Mouse (Mus musculus): ENCODE results near the gene Wdfy3. TPM values are rescaled to one million over a fixed set of nuclear protein-coding genes. Genes with fewer than 3 reads are reported as not detected.

Wdfy3 gene
- polyA plus RNA-seq, 1 experiment: not detected

- no peak for TF ChIP-seq GATA1 (IDR thresholded peaks at IDR 0.05; ENCODE audit: low read length)
Observed at GRCm38 (mm10) chr5:101825111-101825911, 244.4 kb downstream of the Wdfy3 start.

GRCm38 (mm10) chr5:101822311-101822670 lies 247.4 kb downstream of the Wdfy3 start:
- no peak for TF ChIP-seq GATA1 (IDR thresholded peaks at IDR 0.05; ENCODE audit: low read length)

GRCm38 (mm10) chr5:101821491-101822310 lies 248.0 kb downstream of the Wdfy3 start:
- TF ChIP-seq GATA1 (IDR thresholded peaks at IDR 0.05; ENCODE audit: low read length): no peak

GRCm38 (mm10) chr5:101821052-101821451 lies 248.7 kb downstream of the Wdfy3 start:
- no peak for TF ChIP-seq GATA1 (IDR thresholded peaks at IDR 0.05; ENCODE audit: low read length)

GRCm38 (mm10) chr5:101819844-101820243 lies 249.9 kb downstream of the Wdfy3 start:
- TF ChIP-seq GATA1 (IDR thresholded peaks at IDR 0.05; ENCODE audit: low read length): no peak

- no peak for TF ChIP-seq GATA1 (IDR thresholded peaks at IDR 0.05; ENCODE audit: low read length)
Observed at GRCm38 (mm10) chr5:101819216-101819615, 250.5 kb downstream of the Wdfy3 start.

- TF ChIP-seq GATA1 (IDR thresholded peaks at IDR 0.05; ENCODE audit: low read length): no peak
Observed at GRCm38 (mm10) chr5:101816822-101817221, 252.9 kb downstream of the Wdfy3 start.

GRCm38 (mm10) chr5:101811296-101812169 lies 258.2 kb downstream of the Wdfy3 start:
- TF ChIP-seq GATA1 (IDR thresholded peaks at IDR 0.05; ENCODE audit: low read length): no peak

GRCm38 (mm10) chr5:101802358-101803022 lies 267.2 kb downstream of the Wdfy3 start:
- TF ChIP-seq GATA1 (IDR thresholded peaks at IDR 0.05; ENCODE audit: low read length): no peak

GRCm38 (mm10) chr5:101801891-101802290 lies 267.8 kb downstream of the Wdfy3 start:
- TF ChIP-seq GATA1 (IDR thresholded peaks at IDR 0.05; ENCODE audit: low read length): no peak

- no peak for TF ChIP-seq GATA1 (IDR thresholded peaks at IDR 0.05; ENCODE audit: low read length)
Observed at GRCm38 (mm10) chr5:101792665-101793064, 277.1 kb downstream of the Wdfy3 start.

- no peak for TF ChIP-seq GATA1 (IDR thresholded peaks at IDR 0.05; ENCODE audit: low read length)
Observed at GRCm38 (mm10) chr5:101790560-101790959, 279.2 kb downstream of the Wdfy3 start.

- no peak for TF ChIP-seq GATA1 (IDR thresholded peaks at IDR 0.05; ENCODE audit: low read length)
Observed at GRCm38 (mm10) chr5:101789770-101790169, 280.0 kb downstream of the Wdfy3 start.

- no peak for TF ChIP-seq GATA1 (IDR thresholded peaks at IDR 0.05; ENCODE audit: low read length)
Observed at GRCm38 (mm10) chr5:101785921-101786614, 283.7 kb downstream of the Wdfy3 start.

Data from G1E-ER4 (cell line).